Mouse (Mus musculus): Measurements from ENCODE around the gene Ceacam5.

Ceacam5 gene

GRCm38 (mm10) chr7:17712938-17713337 is at the start of gene Ceacam5:
TSS of gene Ceacam5 (plus strand) at chr7:17713238.
- no peak for DNase-seq (ENCODE audit: low read depth, low spot score)
